Mouse (Mus musculus): ENCODE measurements around the gene Kcnn1. TPM values are rescaled to one million over a fixed set of nuclear protein-coding genes. Genes with fewer than 3 reads are reported as not detected.
"Not testable (repeated sequence)": the region's sequence is repeated elsewhere in the genome, so short reads cannot be mapped to it uniquely, and the experiment has no call there.

Gene Kcnn1
- polyA plus RNA-seq, 1 experiment from 2014 or later: 4.3 TPM

GRCm38 (mm10) chr8:70836666-70837065 lies 26.4 kb downstream of the Kcnn1 start:
- no peak overlapping the region for H3K4me3 ChIP-seq
- H3K9ac ChIP-seq: no peak overlapping the region
- H3K36me3 ChIP-seq: peaks cover 12% of the 10 kb centered on the region
- no peaks in the 10 kb centered on the region for H3K27me3 ChIP-seq
- 89% methylated on average over 12 of the region's 12 CpGs for WGBS
- peaks cover 29% of the 10 kb centered on the region for H3K4me1 ChIP-seq
- no peak overlapping the region for H3K4me2 ChIP-seq (replicated peaks)
- no peak for ATAC-seq (ENCODE audit: low FRiP score, low read depth)
- no peak overlapping the region for H3K27ac ChIP-seq
- no peaks in the 10 kb centered on the region for H3K9me3 ChIP-seq

GRCm38 (mm10) chr8:70834071-70834470 lies 29.0 kb downstream of the Kcnn1 start:
- peaks cover 12% of the 10 kb centered on the region for H3K36me3 ChIP-seq
- no peak overlapping the region for H3K4me2 ChIP-seq (replicated peaks)
- no peak overlapping the region for H3K4me3 ChIP-seq
- H3K27ac ChIP-seq: no peak overlapping the region
- ATAC-seq (ENCODE audit: low FRiP score, low read depth): no peak
- peaks cover 15% of the 10 kb centered on the region for H3K4me1 ChIP-seq
- WGBS: 93% methylated on average over 3 of the region's 3 CpGs
- no peaks in the 10 kb centered on the region for H3K9me3 ChIP-seq
- H3K27me3 ChIP-seq: no peaks in the 10 kb centered on the region
- H3K9ac ChIP-seq: no peak overlapping the region

- Histone ChIP-seq H3K36me3 (peaks cover 12% of the 10 kb centered on the region), H3K9ac (no peak overlapping the region), H3K27ac (no peak overlapping the region), H3K27me3 (no peaks in the 10 kb centered on the region), H3K4me3 (no peak overlapping the region), H3K4me1 (peaks cover 12% of the 10 kb centered on the region), H3K9me3 (no peaks in the 10 kb centered on the region), H3K4me2 (replicated peaks) (no peak overlapping the region)
- no peak for ATAC-seq (ENCODE audit: low FRiP score, low read depth)
- 56% methylated on average over 15 of the region's 15 CpGs for whole genome bisulfite sequencing
Observed at GRCm38 (mm10) chr8:70833520-70833919, 29.5 kb downstream of the Kcnn1 start.

DNA sequence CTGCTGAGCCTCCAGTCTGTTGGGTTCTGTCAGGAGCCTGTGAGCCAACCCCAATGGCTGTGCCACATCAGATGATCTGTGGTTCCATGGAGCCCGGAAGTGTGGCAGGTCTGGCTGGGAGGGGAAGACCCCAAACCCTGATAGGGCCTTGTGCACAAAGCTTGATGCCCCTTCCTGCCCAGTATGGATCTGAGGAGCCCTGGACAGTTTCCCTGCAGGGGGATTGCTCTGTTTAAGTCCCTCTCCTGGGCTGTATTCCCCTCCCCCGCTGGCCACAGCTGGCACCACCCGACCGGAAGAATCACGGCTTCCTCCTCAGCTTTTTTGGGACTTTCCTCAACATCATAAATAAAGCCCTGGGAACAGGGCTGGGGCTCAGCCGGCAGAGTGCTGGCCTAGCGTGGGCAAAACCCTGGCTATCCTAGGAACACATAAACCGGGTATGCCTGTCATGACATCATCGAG lies 30.0 kb downstream of the Kcnn1 start:
- Histone ChIP-seq H3K4me3 (no peak overlapping the region), H3K9me3 (no peaks in the 10 kb centered on the region), H3K36me3 (peaks cover 12% of the 10 kb centered on the region), H3K4me1 (peaks cover 10% of the 10 kb centered on the region), H3K27me3 (no peaks in the 10 kb centered on the region), H3K27ac (no peak overlapping the region), H3K4me2 (replicated peaks) (no peak overlapping the region), H3K9ac (peak overlapping the region; percentile 31)
- 52% methylated on average over 9 of the region's 9 CpGs for WGBS
- ATAC-seq (ENCODE audit: low FRiP score, low read depth): no peak

DNA sequence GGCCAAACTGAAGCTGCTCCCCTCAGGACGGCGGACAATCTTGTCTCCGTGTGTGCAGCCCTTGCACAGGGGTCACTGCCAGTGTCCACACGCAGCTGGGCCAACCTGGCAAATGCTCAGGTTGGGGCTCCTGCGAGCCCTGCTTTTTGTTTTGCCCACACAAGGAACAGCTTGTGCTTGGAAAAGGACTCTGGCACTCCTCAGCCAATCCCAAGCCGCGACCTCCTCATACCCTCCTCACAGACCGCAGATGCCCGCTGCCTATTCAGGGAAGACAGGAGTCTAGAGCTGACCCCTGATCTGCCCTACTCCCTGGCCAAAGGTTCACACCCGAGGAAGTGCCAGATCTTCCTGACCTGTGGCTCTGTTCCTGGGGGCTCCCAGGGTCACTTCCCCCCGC lies 30.7 kb downstream of the Kcnn1 start:
- Histone ChIP-seq H3K36me3 (peaks cover 12% of the 10 kb centered on the region), H3K9me3 (no peaks in the 10 kb centered on the region), H3K27me3 (no peaks in the 10 kb centered on the region), H3K9ac (no peak overlapping the region), H3K4me2 (replicated peaks) (no peak overlapping the region), H3K4me3 (no peak overlapping the region), H3K4me1 (peaks cover 10% of the 10 kb centered on the region), H3K27ac (no peak overlapping the region)
- ATAC-seq (ENCODE audit: low FRiP score, low read depth): no peak
- 72% methylated on average over 11 of the region's 11 CpGs for WGBS

GRCm38 (mm10) chr8:70831517-70831916 lies 31.5 kb downstream of the Kcnn1 start:
- WGBS: 86% methylated on average over 8 of the region's 8 CpGs
- ATAC-seq (ENCODE audit: low FRiP score, low read depth): no peak
- no peak overlapping the region for H3K4me2 ChIP-seq (replicated peaks)
- peaks cover 10% of the 10 kb centered on the region for H3K4me1 ChIP-seq
- H3K9ac ChIP-seq: no peak overlapping the region
- 0 out of 2 replicates have a peak, but pooled peaks cover 3% of the 10 kb centered on the region for H3K9me3 ChIP-seq
- no peak overlapping the region for H3K4me3 ChIP-seq
- H3K27me3 ChIP-seq: no peaks in the 10 kb centered on the region
- no peak overlapping the region for H3K27ac ChIP-seq
- peaks cover 12% of the 10 kb centered on the region for H3K36me3 ChIP-seq

DNA sequence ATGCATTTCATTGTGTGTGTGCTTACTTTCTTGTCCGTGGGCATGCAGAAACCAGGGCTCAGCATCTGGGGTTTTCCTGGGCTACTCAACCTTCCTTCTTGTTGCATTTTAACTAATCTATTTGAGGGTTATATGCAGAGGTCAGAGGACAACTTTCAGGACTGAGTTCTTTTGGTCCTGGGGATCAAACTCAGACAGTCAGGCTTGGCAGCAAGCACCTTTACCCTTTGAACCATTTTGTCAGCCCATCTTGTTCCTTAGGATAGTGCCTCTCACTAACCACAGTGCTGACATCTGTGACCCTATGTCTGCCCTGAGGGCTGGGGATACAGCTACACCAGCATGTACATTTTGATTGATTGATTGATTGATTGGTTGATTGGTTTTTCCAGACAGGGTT lies 35.3 kb downstream of the Kcnn1 start:
- no peak overlapping the region for H3K4me3 ChIP-seq
- peaks cover under 1% of the 10 kb centered on the region; the same call in 1 of the 2 replicates for H3K4me1 ChIP-seq
- ATAC-seq (ENCODE audit: low FRiP score, low read depth): no peak
- no peak overlapping the region for H3K4me2 ChIP-seq (replicated peaks)
- 90% methylated on average over 1 of the region's 1 CpGs for WGBS
- H3K9ac ChIP-seq: no peak overlapping the region
- 0 out of 2 replicates have a peak, but pooled peaks cover under 1% of the 10 kb centered on the region for H3K27me3 ChIP-seq
- no peaks in the 10 kb centered on the region for H3K36me3 ChIP-seq
- H3K27ac ChIP-seq: no peak overlapping the region
- H3K9me3 ChIP-seq: 0 out of 2 replicates have a peak, but pooled peaks cover 3% of the 10 kb centered on the region

- Histone ChIP-seq H3K36me3 (no peaks in the 10 kb centered on the region), H3K4me3 (no peak overlapping the region), H3K27ac (no peak overlapping the region), H3K4me2 (replicated peaks) (no peak overlapping the region), H3K9ac (no peak overlapping the region), H3K4me1 (no peaks in the 10 kb centered on the region), H3K9me3 (0 out of 2 replicates have a peak, but pooled peaks cover 3% of the 10 kb centered on the region), H3K27me3 (0 out of 2 replicates have a peak, but pooled peaks cover 2% of the 10 kb centered on the region)
- ATAC-seq (ENCODE audit: low FRiP score, low read depth): no peak
- 96% methylated on average over 2 of the region's 2 CpGs for WGBS
Observed at GRCm38 (mm10) chr8:70827010-70827409, 36.0 kb downstream of the Kcnn1 start.

GRCm38 (mm10) chr8:70825816-70826215 lies 37.2 kb downstream of the Kcnn1 start:
- H3K27ac ChIP-seq: no peak overlapping the region
- WGBS: 81% methylated on average over 8 of the region's 8 CpGs
- H3K4me1 ChIP-seq: no peaks in the 10 kb centered on the region
- 0 out of 2 replicates have a peak, but pooled peaks cover 3% of the 10 kb centered on the region for H3K9me3 ChIP-seq
- H3K27me3 ChIP-seq: peaks cover 8% of the 10 kb centered on the region
- no peak overlapping the region for H3K4me3 ChIP-seq
- no peaks in the 10 kb centered on the region for H3K36me3 ChIP-seq
- no peak overlapping the region for H3K4me2 ChIP-seq (replicated peaks)
- H3K9ac ChIP-seq: no peak overlapping the region
- ATAC-seq (ENCODE audit: low FRiP score, low read depth): peak; percentile 28; the same call in 1 of the 2 replicates

DNA sequence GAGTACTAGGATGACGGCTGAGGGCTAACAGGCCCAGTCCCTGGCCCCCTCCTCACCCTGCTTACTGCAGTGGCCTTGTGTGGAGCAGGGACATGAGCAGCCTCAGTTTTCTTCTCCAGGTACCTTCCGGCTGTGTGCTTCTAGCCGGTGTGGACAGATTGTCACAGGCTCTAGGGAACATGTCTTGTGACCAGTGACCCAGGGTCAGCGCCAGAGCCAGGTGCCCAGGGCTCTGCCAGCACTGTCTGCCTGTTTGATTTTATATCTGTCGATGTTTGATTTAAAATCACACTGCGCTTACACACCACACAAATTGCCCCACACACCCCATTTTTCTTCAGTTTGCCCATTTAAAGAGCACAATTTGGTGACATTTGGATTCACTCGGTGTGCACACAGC lies 39.3 kb downstream of the Kcnn1 start:
- Histone ChIP-seq H3K9me3 (peaks cover 8% of the 10 kb centered on the region), H3K4me3 (no peak overlapping the region), H3K36me3 (no peaks in the 10 kb centered on the region), H3K27ac (no peak overlapping the region), H3K27me3 (peaks cover 27% of the 10 kb centered on the region), H3K4me2 (replicated peaks) (no peak overlapping the region), H3K9ac (no peak overlapping the region), H3K4me1 (peaks cover 5% of the 10 kb centered on the region; the same call in 1 of the 2 replicates)
- WGBS: 83% methylated on average over 7 of the region's 7 CpGs
- ATAC-seq (ENCODE audit: low FRiP score, low read depth): no peak

- not testable (repeated sequence) for H3K4me2 ChIP-seq (replicated peaks); H3K4me1 ChIP-seq; H3K27ac ChIP-seq; H3K4me3 ChIP-seq; ATAC-seq (ENCODE audit: low FRiP score, low read depth); H3K36me3 ChIP-seq
- peaks cover 14% of the 10 kb centered on the region for H3K9me3 ChIP-seq
- WGBS: 83% methylated on average over 3 of the region's 3 CpGs
- H3K9ac ChIP-seq: peak overlapping the region; percentile 32; the same call in 1 of the 2 replicates
- H3K27me3 ChIP-seq: peaks cover 27% of the 10 kb centered on the region
Observed at GRCm38 (mm10) chr8:70822594-70822993, 40.5 kb downstream of the Kcnn1 start.

DNA sequence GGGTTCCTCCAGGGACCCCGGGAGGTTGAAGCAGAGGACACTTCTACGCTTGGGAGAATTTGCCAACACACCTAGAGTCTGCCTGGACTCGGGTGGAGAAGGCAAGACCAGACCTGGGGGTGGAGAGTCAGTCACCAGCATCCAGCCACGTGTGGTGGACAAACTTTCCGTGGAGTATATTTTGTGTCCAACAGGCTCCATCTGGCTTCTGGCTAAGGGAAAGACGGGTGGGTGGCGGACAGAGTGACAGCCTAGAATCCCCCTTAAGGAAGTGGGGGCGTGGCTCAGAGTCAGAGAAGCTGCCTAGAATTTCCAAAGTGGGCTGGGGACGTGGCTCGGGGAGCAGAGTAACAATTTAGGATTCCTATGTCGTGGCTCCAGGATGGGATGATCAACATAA lies 41.1 kb downstream of the Kcnn1 start:
- Histone ChIP-seq H3K27ac (no peak overlapping the region), H3K27me3 (peaks cover 31% of the 10 kb centered on the region), H3K4me2 (replicated peaks) (no peak overlapping the region), H3K4me3 (no peak overlapping the region), H3K36me3 (no peaks in the 10 kb centered on the region), H3K9me3 (peaks cover 13% of the 10 kb centered on the region), H3K4me1 (peaks cover 6% of the 10 kb centered on the region; the same call in 1 of the 2 replicates), H3K9ac (no peak overlapping the region)
- ATAC-seq (ENCODE audit: low FRiP score, low read depth): no peak
- WGBS: 45% methylated on average over 11 of the region's 11 CpGs

GRCm38 (mm10) chr8:70821399-70821962 lies 41.6 kb downstream of the Kcnn1 start:
- Histone ChIP-seq H3K27me3 (peaks cover 36% of the 10 kb centered on the region), H3K9me3 (peaks cover 12% of the 10 kb centered on the region), H3K9ac (no peak overlapping the region), H3K4me1 (peaks cover 11% of the 10 kb centered on the region), H3K27ac (no peak overlapping the region), H3K4me2 (replicated peaks) (no peak overlapping the region), H3K36me3 (no peaks in the 10 kb centered on the region), H3K4me3 (no peak overlapping the region)
- 0 out of 2 replicates have a peak, but pooled peaks have one; percentile 13 for ATAC-seq (ENCODE audit: low FRiP score, low read depth)
- WGBS: 17% methylated on average over 30 of the region's 30 CpGs

All from limb, embryonic 13.5 days (tissue).